Comparison of ENCODE assay signal across 9 mouse cellular contexts in genomic region chr8:91747174-91747859, GRCm38 (mm10). TPM values are rescaled to one million over a fixed set of nuclear protein-coding genes. Genes with fewer than 3 reads are reported as not detected.
DNase-seq lines count a peak whose midpoint lies in the region; ATAC-seq and TF ChIP-seq lines count a peak whose summit lies in the region.
"Had no signal": no experiment of that assay in that cellular context is flagged by ENCODE, and none has a peak within 500 bp of the region (broad histone marks: within the 10 kb centered on the region; RNA-seq: fewer than 3 reads in every experiment).

No protein-coding gene starts in this region.

- no peak for ATAC-seq in midbrain, postnatal 0 days (ENCODE audit: low FRiP score)
- no peak for ATAC-seq in midbrain, embryonic 15.5 days (replicated peaks)
- ATAC-seq in erythroblast, adult 5-6 weeks (replicated peaks; ENCODE audit: low FRiP score, poor library complexity, severe bottlenecking), result no peak

- peak; percentile 12 for DNase-seq in gastrocnemius, postnatal 14 days
- DNase-seq in gastrocnemius, postnatal 36 days, result no peak
- DNase-seq in midbrain, postnatal 0 days (ENCODE audit: low spot score), result no peak
- peak; percentile 12 for DNase-seq in heart, postnatal 4 days
- peak; percentile 9 for DNase-seq in skeletal muscle tissue, adult 2 months (ENCODE audit: low read depth, low spot score)
- DNase-seq in layer of hippocampus, postnatal 10 days (ENCODE audit: low spot score in 2 of 2), result no peak
- DNase-seq: cerebellum, postnatal 25 days had no signal

- no peaks in the 10 kb centered on the region for H3K9me3 ChIP-seq in midbrain, postnatal 0 days (ENCODE audit: low read length)
- H3K9me3 ChIP-seq in midbrain, embryonic 15.5 days, result no peaks in the 10 kb centered on the region

- no peaks in the 10 kb centered on the region for H3K4me1 ChIP-seq in midbrain, postnatal 0 days (ENCODE audit: insufficient read depth, low read length)
- H3K4me1 ChIP-seq in midbrain, embryonic 15.5 days, result peaks cover 18% of the 10 kb centered on the region

- H3K4me3 ChIP-seq in midbrain, postnatal 0 days (ENCODE audit: low read depth, low read length), result no peak overlapping the region
- H3K4me3 ChIP-seq in midbrain, embryonic 15.5 days, result no peak overlapping the region

- no peaks in the 10 kb centered on the region for H3K36me3 ChIP-seq in midbrain, postnatal 0 days (ENCODE audit: insufficient read depth, low read length)
- H3K36me3 ChIP-seq in midbrain, embryonic 15.5 days (replicated peaks), result no peaks in the 10 kb centered on the region

- H3K4me2 ChIP-seq in midbrain, postnatal 0 days (ENCODE audit: low read depth, low read length, poor library complexity, severe bottlenecking), result peak overlapping the region; percentile 25; the same call in 1 of the 2 replicates
- no peak overlapping the region for H3K4me2 ChIP-seq in midbrain, embryonic 15.5 days

- no peak overlapping the region for H3K9ac ChIP-seq in midbrain, postnatal 0 days (replicated peaks; ENCODE audit: low read length, poor library complexity, severe bottlenecking)
- no peak overlapping the region for H3K9ac ChIP-seq in midbrain, embryonic 15.5 days

- 53% methylated on average over 24 of the region's 24 CpGs for WGBS in midbrain, postnatal 0 days
- 60% methylated on average over 24 of the region's 24 CpGs for WGBS in midbrain, embryonic 15.5 days

- intact Hi-C loops in gastrocnemius, postnatal 14 days (cut with DNase I; ENCODE audit: low total_unique reads), result no loop called here
- intact Hi-C loops in gastrocnemius, postnatal 36 days (cut with DNase I), result no loop called here

- peaks cover 6% of the 10 kb centered on the region; the same call in 1 of the 2 replicates for H3K27me3 ChIP-seq in midbrain, postnatal 0 days (ENCODE audit: insufficient read depth, low read length)
- H3K27me3 ChIP-seq in midbrain, embryonic 15.5 days (replicated peaks), result 0 out of 2 replicates have a peak, but pooled peaks cover 4% of the 10 kb centered on the region

- H3K27ac ChIP-seq in midbrain, postnatal 0 days (ENCODE audit: low read depth, low read length), result no peak overlapping the region
- H3K27ac ChIP-seq in midbrain, embryonic 15.5 days, result no peak overlapping the region

- TF ChIP-seq CTCF in midbrain, postnatal 0 days (IDR thresholded peaks at IDR 0.05), result no peak

RNA-seq across cellular contexts. Expression of gene Irx3, which starts 54.5 kb away (rescaled TPM):
- total RNA-seq in gastrocnemius, postnatal 14 days (2021), result under 1 TPM; 0.29 to 0.35 TPM
- total RNA-seq in gastrocnemius, postnatal 36 days (2021), result 1 to 10 TPM in 1 of 2 experiments, under 1 TPM in 1; 0.64 to 1.5 TPM
- total RNA-seq in midbrain, postnatal 0 days (2014; rRNA removed), result 27.2 and 27.3 TPM in 2 replicates
- polyA plus RNA-seq in midbrain, postnatal 0 days (2015; fragmentation: Nextera tagmentation; extraction: Ambion mirVana), result 10.6 and 13.4 TPM in 2 replicates
- 22.1 and 26.1 TPM in 2 replicates for polyA plus RNA-seq in midbrain, embryonic 15.5 days (2015; fragmentation: Nextera tagmentation; extraction: Ambion mirVana)
- total RNA-seq in heart, postnatal 4 days (2021), result 10 to 100 TPM; 24.0 to 29.3 TPM
- under 1 TPM; 0.29 to 0.50 TPM for total RNA-seq in layer of hippocampus, postnatal 10 days (2021)
- total RNA-seq in erythroblast, adult 5-6 weeks (2015; ENCODE audit: low replicate concordance), result not detected in 2 replicates
- not detected in 2 replicates for total RNA-seq in erythroblast, adult 5-6 weeks (2017; ENCODE audit: low replicate concordance)

Comparison
In these comparisons a context has a peak if more than half of its experiments do, and no peak if none do; other contexts are left out.
1. DNase-seq: peak in gastrocnemius, postnatal 14 days (single experiment), heart, postnatal 4 days (single experiment) and skeletal muscle tissue, adult 2 months (single experiment); none in gastrocnemius, postnatal 36 days (0 of 2), midbrain, postnatal 0 days (single experiment) and layer of hippocampus, postnatal 10 days (0 of 2).
2. RNA of gene Irx3, which starts 54.5 kb away (total RNA-seq): 24.0 to 29.3 TPM in heart, postnatal 4 days and 27.2 to 27.3 TPM in midbrain, postnatal 0 days; 0.64 to 1.5 TPM in gastrocnemius, postnatal 36 days, 0.29 to 0.50 TPM in layer of hippocampus, postnatal 10 days, 0.29 to 0.35 TPM in gastrocnemius, postnatal 14 days and not detected in erythroblast, adult 5-6 weeks; every median in the first group is over 4 times any median in the second.